Mouse (Mus musculus) liver, adult 2 months (tissue): ENCODE data around the gene Smtn.

Source experiments
- CTCF ChIP-seq: fragments of 200-500 bp; IDR thresholded peaks from 2 replicates; pipeline ENCODE4 v1.5.1; 2011; ENCODE audit warnings: low read depth, low read length, control low read depth
- POLR2A ChIP-seq: fragments of 200-500 bp; IDR thresholded peaks from 2 replicates; pipeline ENCODE4 v1.6.1; 2011; ENCODE audit warnings: low read length, control low read depth; ENCODE audit not compliant: insufficient read depth; ENCODE audit errors: extremely low read depth

DNA sequence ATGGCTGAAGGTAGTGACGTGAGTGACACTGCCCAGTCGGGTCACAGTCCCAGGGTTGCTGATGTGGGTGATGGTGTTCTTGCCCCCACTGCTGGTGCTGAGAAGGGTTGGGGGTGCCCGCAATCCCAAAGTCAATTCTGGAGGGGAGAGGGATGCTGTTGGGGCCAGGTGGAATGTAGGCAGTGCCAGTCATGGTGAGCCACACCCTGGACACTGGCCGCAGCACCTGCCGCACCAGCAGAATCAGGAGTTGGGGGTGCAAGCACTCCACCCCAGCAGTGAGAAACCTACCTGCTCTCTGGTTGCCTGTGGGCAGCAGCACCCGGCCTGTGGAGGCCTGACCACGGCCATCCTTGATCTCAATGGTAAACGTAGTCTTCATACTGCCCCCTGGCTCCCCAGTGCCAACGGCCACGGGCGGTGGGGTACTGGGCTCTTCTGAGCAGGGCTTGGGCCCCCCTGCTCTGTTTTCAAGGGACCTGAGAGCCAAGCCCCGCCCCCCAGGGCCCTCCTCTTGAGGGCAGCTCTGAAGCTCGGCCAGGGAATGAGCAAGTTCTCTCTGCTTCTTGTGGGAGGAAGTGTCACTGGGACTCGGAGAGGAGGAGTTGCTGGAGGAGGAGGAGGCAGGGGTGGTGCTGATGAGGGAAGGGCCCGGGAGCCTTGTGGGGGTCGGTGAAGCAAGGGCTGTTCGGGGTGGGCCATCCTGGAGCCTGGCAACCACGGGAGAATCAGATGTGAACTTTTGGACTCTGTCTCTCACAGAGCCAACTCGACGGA is 10.7 kb downstream of the Smtn start:
- TF ChIP-seq CTCF, result no peak
- no peak for TF ChIP-seq POLR2A
